Mouse (Mus musculus) cerebral cortex, adult 2 months (tissue): ENCODE measurements around the gene Hyou1.

ENCODE experiments used
- WGBS: fragments of 180-500 bp; shearing (Covaris S2); methylation state at CpG from one replicate; pipeline ENCODE4 v1.1.7; 2018; 5-methylcytosine and 5-hydroxymethylcytosine counted together

Gene Hyou1

DNA sequence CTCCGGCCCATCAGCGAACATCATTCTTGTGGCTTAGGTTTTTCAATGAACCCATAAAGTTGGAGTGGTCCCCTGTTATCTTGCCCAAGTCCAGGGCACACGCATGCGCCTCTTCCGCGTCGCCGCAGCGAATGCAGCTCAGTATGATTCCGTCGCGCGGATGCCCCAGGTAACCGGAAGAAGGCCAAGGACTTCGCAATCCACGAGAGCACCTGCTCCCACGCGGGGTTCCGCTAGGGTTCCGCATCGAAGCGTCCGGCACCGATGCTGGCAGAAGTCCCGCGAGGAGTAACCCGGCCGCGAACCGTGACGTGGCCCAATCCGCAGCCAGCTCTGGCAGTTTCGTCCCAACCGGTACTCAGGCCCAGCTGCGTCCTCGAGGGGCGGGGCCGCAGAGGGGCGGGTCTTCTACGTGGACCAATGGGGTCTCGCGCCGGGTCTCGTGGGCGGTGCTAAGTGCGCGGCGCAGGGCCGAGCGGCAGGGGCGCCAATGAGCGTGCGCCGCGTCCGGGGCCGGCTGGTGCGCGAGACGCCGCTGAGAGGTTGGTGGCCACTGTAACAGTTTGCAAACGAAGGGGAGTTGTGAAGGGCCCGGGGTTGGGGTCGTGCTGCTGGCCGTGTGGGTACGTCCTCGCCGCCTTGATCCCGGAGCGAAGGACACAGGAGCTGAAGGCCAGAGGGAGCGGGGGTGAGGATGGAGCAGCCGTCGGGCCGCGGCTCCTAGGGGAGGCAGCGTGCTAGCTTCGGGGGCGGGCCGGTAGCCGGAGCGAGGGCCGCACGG lies at the start of gene Hyou1:
Gene Hyou1 (plus strand): TSS at position 437 of the 781 bp plus-strand sequence.
- under 1% methylated on average over 83 of the region's 83 CpGs for WGBS

DNA sequence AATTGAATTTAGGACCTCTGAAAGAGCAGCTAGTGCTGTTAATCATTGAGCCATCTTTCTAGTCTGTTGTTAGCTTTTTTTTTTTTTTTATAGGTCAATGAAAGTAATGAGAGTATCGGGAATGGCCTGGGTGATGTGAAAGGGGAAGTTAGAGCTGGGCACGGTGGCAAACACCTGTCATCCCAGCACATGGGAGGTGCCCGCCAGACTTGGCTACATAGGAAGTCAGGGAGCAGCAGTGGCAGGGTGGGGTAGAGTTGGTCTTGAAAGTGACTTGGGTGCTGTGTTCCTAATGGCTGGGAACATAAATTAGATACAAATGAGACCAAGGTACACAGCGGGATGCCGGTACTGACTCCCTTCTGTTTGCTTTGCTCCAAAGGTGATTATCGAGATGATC lies 48.6 kb upstream of the Hyou1 start:
- 92% methylated on average over 6 of the region's 6 CpGs for WGBS

DNA sequence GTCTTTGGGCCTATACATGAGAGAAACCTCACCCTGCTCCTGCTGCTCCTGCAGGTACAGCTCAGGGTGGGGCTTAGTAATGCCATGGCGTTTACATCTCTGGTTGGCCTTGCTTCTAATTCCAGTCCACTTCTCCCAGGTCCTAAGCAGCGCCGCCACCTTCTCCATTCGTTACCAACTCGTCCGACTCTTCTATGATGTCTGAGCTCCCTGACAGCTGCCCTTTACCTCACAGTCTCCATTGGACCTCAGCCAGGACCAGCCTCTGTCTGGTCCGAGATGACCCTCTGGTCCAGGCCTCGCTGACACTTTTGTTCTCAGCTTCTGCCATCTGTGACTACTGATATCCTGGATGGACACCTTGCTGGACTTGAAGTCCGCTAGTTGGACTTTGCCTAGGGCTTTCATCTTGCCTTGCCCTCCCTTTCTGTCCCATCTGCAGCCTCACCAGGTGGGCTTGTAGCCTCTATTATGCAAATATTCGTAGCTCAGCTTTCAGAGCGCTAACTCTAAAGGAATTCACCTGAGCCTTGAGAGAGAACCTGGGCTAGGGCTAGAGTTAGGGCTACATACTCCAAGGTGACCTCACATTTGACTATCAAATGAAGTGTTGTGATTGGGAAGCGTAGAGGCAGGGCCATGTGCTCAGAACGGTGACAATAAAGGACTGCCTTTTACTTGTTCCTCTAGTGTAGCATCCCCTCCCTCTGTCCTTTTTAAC lies 46.2 kb upstream of the Hyou1 start:
- 93% methylated on average over 13 of the region's 13 CpGs for WGBS

DNA sequence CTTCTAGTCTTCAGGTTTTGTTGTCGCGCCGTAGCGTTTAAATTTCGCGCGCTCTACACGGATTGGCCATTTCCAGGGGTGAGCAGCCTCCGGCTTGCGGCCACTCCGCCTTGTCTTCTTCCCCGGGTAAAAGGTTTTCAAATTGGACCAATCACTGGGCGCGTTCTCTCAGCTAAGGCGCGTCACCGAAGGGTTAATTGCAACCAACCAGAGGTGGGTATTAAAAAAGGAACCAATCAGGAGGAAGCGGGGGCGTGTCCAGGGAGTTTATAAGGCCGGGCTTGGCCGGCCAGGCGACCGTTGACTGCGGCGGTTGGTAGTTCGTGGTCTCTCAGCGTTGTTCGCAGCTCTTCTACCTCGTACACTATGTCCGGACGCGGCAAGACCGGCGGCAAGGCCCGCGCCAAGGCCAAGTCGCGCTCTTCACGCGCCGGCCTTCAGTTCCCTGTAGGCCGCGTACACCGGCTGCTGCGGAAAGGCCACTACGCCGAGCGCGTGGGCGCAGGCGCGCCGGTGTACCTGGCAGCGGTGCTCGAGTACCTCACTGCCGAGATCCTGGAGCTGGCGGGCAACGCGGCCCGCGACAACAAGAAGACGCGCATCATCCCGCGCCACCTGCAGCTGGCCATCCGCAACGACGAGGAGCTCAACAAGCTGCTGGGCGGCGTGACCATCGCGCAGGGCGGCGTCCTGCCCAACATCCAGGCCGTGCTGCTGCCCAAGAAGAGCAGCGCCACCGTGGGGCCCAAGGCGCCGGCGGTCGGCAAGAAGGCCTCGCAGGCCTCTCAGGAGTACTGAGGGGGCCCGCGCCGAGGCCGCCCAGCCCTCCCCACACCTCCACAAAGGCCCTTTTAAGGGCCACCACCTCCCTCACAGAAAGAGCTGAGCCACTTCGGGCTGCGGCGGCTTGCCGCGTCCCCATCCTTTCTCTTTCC lies 44.6 kb upstream of the Hyou1 start, which contains the start of gene H2afx:
Gene H2afx (plus strand): TSS at position 299 of the 935 bp plus-strand sequence.
- WGBS: under 1% methylated on average over 88 of the region's 91 CpGs

DNA sequence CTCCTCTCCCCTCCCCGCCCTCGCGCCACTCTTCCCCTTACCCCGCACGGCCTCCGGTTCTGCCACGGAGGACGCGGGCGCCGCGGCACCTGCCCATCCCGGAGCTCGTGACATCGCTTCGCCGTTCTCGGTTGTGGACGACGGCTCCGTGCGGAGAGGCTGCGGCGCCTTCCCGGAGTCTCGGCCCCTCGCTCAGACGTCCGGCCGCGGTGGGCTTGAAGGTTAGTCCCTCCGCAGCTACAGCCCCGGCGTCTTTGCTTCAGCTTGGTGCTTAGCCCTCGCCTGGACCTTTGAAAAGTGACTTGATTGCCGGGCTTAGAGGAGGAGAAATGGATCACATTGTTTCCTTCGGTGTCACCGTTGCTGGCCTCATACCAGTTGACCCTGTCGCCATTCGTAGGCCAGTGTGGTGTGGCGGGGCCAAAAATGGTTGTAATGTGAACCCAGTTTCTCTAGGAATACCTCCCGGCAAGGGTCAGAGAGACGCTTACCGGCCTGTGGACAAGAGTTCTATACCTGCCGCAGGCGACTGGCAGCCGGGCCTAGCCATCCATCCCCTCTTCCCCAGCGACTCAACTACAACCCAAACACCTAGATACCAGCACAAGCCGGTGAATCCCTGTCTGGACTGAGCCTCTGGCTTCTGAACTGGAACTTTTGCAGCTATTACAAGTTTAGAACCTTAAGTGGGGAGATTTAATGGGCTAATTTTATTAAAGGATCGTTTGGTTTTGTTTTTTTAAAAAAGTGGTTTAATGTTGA lies 43.8 kb upstream of the Hyou1 start:
- WGBS: 1% methylated on average over 48 of the region's 50 CpGs

DNA sequence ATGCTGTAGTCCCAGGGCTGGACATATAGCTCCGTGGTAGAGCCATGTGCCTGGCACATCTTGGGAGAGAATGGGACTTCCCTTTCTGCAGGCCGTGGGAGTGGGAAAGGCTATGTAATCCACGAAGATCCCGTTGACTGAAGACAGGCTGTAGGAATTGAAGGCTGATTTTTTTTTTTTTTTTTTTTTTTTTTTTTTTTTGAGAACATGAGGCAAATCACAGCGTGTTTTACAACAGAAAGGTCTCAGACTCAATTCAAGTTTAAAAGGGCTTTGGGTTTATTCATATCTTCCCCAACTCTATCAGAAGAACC lies 43.2 kb upstream of the Hyou1 start:
- WGBS: 8% methylated on average over 5 of the region's 5 CpGs

DNA sequence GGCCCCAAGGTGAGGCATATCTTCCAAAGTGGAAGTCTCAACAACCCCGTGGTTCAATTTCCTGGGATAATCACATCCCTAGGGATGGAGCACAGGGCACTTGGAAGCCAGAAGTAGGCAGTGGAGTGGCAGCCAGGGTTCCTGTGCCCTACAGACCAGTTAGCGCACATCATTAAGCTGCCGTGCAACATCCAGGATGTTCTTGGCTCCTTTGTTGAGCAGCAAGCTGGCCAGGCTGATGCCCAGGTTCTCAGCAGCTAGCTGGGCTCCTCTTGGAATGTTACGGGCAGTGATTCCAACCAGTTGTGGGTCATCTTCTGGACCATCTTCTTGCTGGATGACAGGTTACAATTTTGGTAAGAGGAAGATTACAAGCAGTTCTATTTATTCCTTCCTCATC lies 42.8 kb upstream of the Hyou1 start:
- WGBS: 35% methylated on average over 4 of the region's 4 CpGs

DNA sequence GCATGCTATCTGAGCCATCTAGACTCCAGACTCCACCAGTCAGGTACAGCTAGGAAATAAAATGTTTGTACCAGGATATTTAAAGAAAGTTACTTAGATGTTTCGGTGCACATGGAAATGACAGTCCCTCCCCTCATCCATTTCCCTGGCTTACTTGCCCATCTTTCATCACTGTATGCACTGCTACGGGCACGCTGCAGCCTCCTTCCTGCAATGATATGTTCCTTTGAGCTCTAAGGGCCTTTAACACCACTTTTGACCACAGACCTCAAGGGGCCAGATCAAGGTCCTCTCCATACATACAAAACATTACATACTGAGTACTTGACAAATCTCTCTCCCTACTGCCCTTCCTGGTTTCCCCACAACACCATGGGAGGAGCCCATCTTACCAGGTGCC lies 42.3 kb upstream of the Hyou1 start:
- 53% methylated on average over 3 of the region's 3 CpGs for WGBS

DNA sequence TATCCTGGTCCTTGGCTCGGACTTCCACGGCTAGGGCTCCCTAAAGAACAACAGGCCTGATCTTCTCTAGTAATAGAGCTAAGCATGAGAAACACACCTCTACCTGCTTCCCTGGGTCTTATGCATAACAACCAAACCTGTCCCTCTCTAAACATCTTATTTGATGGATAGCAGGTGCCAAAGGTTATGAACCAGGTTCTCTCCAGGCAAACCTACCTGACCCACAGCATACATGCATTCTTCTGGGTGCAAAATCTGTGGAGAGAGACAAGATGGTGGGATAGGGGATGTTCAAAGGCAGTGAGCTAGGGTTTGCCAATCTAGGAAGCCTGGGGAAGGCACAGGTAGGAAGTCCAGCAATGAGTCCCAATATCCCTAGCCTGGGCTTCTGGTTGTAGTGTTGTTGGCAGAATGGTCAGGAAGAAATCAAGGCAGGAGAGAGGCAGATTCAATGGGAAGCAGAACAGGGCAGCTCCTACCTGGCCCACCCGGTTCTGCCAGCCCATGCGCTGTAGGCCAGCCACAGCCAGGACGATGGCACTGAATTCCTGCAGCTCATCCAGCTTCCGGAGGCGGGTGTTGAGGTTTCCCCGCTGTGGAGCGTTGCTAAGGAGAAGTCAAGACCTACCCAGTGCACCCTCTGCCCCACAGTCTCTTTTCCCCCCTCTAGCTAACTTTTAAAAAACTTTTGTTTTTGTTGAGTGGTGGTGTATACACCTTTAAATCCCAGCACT lies 41.7 kb upstream of the Hyou1 start:
- WGBS: 55% methylated on average over 9 of the region's 9 CpGs

DNA sequence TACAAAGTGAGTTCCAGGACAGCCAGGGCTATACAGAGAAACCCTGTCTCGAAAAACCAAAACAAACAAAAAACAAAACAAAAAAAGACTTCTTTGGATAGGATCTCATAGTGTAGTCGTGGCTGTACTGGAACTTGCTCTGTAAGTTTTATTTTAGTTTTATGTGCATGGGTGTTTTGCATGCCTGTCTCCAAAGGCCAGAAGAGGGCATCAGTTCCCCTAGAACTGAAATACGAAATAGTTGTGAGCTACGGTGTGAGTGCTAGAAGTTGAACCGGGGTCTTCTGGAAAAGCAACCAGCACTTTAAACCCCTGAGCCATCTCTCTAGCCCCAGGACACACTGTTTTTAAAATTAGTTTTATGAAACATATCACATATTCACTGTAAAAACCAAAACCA lies 40.7 kb upstream of the Hyou1 start:
- WGBS: 61% methylated on average over 5 of the region's 5 CpGs

DNA sequence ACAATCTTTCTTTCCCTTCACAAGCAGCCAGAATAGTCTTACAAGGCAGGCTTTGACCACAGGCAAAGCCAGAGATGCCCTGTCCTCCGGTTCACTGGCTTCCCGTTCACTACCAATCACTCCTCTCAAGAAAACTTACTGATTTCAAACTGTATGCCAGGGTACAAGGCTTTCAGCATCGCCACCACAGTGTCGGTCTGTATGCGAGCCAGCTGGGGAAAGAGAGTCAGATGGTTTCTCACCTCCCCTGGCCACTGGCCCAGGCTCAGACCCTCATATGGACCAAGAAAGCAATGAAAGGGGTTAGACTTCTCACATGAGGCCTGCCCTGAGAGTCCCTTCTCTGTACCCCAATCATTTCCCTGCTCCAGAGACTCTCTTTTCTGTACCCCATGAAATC lies 37.8 kb upstream of the Hyou1 start:
- 79% methylated on average over 5 of the region's 5 CpGs for WGBS

DNA sequence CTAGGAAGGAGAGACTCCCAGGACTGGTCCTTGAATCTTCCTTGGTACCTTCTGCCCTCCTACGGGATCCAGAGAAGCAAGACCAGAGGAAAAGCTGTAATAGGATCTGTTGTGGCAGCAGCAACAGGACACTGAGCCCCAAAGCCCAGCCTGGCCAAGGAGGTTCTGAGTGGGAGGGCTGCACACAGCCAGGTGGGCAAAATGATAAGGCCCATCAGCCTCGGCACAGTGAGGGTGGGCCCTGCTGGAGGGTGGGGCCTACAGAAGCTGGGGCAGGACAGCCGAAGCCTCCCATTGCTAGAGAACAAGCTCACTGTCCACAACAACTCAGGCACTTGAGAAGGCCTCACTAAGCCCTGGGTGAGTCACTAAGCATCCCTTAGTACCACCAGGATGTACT lies 37.1 kb upstream of the Hyou1 start:
- WGBS: 73% methylated on average over 3 of the region's 3 CpGs

DNA sequence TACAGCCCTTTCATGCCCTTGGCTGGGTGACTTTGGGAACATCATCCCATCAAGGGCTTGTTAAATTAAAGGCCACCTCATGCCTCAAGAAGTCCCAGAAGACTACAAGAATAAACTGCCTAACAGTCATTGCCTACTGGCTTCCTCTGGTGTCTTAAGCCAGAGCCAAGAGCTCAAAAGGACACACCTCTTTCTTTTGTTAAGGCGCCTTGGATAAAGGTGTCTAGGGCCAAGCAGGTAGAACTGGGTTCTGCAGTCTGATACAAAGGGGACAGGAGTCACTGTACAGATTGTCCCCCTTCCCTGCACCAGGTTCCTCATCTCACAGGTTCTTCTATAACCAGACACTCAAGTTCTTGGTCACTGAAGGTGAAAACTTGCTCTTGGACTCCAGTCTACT lies 36.7 kb upstream of the Hyou1 start:
- 89% methylated on average over 1 of the region's 1 CpGs for WGBS

DNA sequence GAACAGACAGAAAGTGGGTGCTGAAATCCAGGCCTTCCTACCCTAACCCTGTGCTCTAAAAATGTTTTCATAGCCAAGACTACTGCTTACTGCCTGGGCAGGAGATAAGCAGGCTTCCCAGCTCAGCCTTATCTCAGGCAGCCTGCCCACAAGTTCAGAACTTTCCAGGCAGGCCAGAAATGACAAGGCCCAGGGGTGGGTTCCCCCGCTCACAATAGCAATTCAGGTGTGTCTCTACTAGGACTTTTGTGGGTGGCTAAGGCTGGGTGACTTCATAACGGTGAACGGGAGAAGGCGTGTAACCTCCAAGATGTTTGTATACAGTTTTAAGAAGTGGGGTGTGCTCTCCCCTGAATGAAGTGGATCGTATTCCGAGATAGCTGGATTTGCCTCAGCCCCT lies 36.0 kb upstream of the Hyou1 start:
- WGBS: 7% methylated on average over 6 of the region's 6 CpGs

DNA sequence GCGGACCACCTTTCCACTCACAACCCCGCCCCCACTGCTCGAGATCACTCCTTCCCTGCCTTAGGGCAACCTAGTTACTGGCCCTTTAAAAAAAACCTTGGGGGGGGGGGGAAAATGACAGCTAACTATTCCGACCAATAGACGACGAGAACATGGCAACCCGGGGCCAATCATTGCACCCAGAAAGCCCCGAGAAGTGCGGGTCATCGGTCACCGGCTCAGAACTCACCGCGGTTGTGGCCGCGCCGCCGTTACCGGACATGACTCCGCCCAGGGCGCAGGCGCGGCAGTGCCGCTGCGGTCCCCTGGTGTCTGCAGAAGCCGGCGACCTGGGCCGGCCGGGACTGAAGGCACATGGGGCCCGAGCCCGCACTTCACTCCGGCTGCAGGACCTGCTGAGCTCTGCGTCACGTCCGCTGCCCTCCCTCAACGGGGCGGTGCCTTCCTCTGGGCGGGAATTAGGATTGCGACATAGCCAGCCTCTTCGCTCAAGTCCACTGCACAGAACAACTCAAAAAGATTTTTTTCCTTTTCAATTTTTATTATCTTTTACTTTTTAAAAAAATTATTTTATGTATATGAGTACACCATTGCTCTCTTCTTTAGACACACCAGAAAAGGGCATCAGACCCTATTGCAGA lies 35.4 kb upstream of the Hyou1 start, which contains the start of gene Hmbs:
Gene Hmbs (minus strand): TSS at position 448 of the 641 bp plus-strand sequence.
- WGBS: under 1% methylated on average over 39 of the region's 39 CpGs

DNA sequence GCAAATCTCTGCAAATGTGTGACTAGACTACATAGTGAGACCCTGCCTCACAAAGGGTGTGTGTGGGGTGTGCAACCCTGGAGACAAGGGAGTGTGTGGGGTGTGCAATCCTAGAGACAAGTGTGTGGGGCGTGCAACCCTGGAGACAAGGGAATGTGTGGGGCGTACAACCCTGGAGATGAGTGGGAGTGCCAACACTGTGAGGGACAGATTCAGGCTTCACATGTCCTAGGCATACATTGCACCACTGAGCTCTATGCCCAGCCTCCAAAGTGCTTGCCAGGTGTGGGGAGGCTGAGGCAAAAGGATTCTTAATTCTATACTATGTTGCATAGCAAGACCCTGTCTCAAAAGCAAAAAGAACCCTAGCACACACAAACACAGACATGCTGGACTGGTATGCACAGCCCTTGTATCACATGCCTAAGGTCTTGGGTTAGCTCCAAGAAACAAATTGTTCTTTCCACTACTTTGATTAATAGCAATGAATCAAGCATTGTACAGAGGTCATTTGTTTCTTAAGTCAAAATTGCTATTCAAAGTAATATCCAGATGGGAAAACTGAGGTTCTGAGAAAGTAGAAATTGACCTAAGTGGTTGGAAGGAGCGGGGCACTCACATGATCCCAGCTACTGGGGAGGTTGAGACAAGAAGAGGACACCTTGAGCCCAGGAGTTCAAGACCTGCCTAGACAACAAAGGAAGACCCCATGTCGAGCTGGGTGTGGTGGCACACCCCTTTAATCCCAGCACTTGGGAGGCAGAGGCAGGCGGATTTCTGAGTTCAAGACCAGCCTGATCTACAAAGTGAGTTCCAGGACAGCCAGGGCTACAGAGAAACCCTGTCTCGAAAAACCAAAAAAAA lies 33.5 kb upstream of the Hyou1 start:
- WGBS: 70% methylated on average over 6 of the region's 6 CpGs

DNA sequence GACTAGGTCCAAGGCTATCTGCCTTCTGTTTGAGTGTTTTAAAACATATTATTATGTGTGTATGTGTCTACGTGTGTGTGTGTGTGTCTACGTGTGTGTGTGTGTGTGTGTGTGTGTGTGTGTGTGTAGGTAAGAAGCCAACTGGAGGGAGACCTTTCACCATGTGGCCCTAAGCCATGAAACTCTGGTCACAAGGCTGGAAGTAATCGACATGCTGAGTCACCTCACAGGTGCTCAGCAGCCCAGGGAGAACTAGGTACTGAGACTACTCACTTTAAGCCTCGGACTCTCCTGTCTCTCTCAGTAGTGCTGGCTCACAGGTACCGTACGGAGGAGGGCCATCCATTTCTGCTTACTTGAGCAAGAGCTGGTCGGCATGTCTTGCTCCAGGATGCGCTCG lies 32.1 kb upstream of the Hyou1 start:
- WGBS: 87% methylated on average over 9 of the region's 9 CpGs

DNA sequence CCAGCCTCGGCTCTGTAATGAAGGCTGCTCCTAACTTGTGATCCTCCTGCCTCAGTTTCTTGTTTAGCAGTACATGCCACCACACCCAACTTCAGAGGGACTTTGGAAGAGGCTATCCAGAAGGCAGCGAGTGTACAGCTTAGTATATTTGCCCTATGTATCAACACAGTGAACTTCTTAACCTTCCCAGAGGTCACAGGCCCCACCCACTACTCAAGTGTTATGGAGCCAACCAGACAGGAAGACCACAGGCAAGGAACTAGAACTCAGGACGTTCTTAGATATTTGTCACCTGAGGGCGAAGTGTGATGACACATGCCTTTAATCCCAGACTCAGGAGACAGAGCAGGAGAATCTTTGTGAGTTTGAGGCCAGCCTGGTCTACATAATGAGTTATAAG lies 31.7 kb upstream of the Hyou1 start:
- WGBS: 85% methylated on average over 4 of the region's 4 CpGs

DNA sequence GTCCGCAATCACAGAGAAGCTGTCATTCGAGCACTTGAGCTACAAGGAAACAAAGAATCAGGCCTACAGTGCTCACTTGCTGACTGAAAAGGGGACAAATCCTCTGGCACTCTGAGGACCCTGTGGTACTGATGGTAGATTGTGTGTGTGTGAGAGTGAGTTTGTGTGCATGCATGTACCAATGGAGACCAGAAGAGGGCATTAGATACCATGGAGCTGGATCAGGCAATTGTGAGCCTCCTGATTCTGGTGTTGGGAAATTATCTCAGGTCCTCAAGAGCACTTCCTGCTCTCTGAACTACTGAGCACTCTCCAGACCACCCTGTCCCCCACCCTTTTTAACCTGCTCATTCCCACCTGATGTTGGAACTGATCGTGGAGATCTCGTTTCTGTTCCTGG lies 30.7 kb upstream of the Hyou1 start:
- 96% methylated on average over 4 of the region's 4 CpGs for WGBS
